Mouse (Mus musculus) myocyte (in vitro differentiated cells): ENCODE results near the gene Gm11639.

Source experiments
- MAX ChIP-seq: IDR thresholded peaks from one replicate; pipeline ENCODE4 v1.6.1; 2011; ENCODE audit warnings: low read depth, mild to moderate bottlenecking, control low read depth
- POLR2A ChIP-seq: IDR thresholded peaks from one replicate; pipeline ENCODE4 v1.6.1; 2011; ENCODE audit warnings: low read depth, mild to moderate bottlenecking, control low read depth, moderate library complexity; ENCODE audit not compliant: insufficient read length

DNA sequence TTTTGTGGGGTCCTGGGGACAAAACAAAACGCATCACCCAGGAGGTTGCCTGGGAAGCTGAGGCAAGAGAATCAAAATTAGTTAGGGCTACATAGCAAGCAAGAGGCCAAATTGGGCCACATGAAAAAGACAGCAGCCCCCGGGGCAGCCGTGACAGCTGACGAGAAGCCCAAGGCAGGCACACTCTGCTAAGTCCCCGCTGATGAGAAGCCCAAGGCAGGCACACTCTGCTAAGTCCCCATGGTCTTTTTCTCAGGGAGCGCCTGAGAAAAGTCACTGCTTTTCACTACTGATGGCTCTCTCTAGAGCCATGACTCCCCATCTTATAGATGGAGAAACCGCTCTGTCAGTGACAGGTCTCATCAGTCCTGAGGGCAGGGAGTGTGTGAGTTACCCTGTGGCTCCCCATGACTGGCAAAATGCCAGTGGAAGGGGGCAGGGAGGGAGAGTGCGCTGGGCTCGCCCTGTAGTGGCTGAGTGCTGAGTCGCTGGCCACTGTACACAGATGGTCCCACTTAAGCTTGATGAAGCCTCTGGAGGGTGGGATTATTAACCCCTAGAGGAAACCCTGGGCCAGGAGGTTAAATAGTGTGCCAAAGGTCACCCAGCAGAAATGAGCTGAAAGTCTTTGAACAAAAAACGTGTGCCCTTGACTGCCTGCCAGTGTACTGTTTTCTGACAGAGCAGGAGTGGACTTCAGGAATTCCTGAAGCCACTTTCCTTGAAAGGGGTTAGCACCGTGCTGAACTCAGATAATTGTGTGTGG lies 467.7 kb downstream of the Gm11639 start:
- no peak for TF ChIP-seq MAX
- no peak for TF ChIP-seq POLR2A
